Mouse (Mus musculus) heart, embryonic 15.5 days (tissue): ENCODE data around the gene Cldn4. TPM values are rescaled to one million over a fixed set of nuclear protein-coding genes. Genes with fewer than 3 reads are reported as not detected.

Experiments
- ATAC-seq: fragments of 200-750 bp; cut with Nextera tagmentation; replicated peaks from 2 replicates; pipeline ENCODE4 v1.8.0; 2017; ENCODE audit warnings: low read depth, moderate TSS enrichment; ENCODE audit not compliant: insufficient number of reproducible peaks, insufficient read depth, low FRiP score
- H3K27ac ChIP-seq: fragments of 300-500 bp; sonication (generic); 2 replicates; pipeline ENCODE4 v1.5.1; 2015; ENCODE audit warnings: mild to moderate bottlenecking, inconsistent platforms
- H3K27me3 ChIP-seq: fragments of 300-500 bp; sonication (generic); 2 replicates; pipeline ENCODE4 v1.6.1; 2015; ENCODE audit warnings: inconsistent platforms
- H3K36me3 ChIP-seq: fragments of 300-500 bp; sonication (generic); 2 replicates; pipeline ENCODE4 v1.6.1; 2015; ENCODE audit warnings: mild to moderate bottlenecking, inconsistent platforms
- H3K4me1 ChIP-seq: fragments of 300-500 bp; sonication (generic); replicated peaks from 2 replicates; pipeline ENCODE4 v1.6.1; 2015; ENCODE audit warnings: inconsistent platforms
- H3K4me2 ChIP-seq: fragments of 300-500 bp; sonication (generic); 2 replicates; pipeline ENCODE4 v1.6.1; 2015; ENCODE audit warnings: inconsistent platforms, mild to moderate bottlenecking, moderate library complexity
- H3K4me3 ChIP-seq: fragments of 300-500 bp; sonication (generic); 2 replicates; pipeline ENCODE4 v1.5.1; 2015; ENCODE audit warnings: mild to moderate bottlenecking, inconsistent platforms
- H3K9ac ChIP-seq: fragments of 300-500 bp; sonication (generic); 2 replicates; pipeline ENCODE4 v1.6.1; 2015; ENCODE audit warnings: mild to moderate bottlenecking, inconsistent platforms
- H3K9me3 ChIP-seq: fragments of 300-500 bp; sonication (generic); replicated peaks from 2 replicates; pipeline ENCODE4 v1.6.1; 2016; ENCODE audit warnings: inconsistent platforms
- whole genome bisulfite sequencing: fragments of 180-500 bp; shearing (Covaris S2); methylation state at CpG from one replicate; pipeline ENCODE4 v1.1.7; 2015; ENCODE audit warnings: mixed read lengths; 5-methylcytosine and 5-hydroxymethylcytosine counted together
- polyA plus RNA-seq: library from polyadenylated mRNA; unstranded; fragments of >200 nt; fragmentation: Nextera tagmentation; extraction: Ambion mirVana; gene quantifications from 2 replicates; pipeline ENCODE4 v1.2.1, GENCODE M21; 2015

The Cldn4 gene
- polyA plus RNA-seq, 1 experiment from 2014 or later = 1.1 TPM

DNA sequence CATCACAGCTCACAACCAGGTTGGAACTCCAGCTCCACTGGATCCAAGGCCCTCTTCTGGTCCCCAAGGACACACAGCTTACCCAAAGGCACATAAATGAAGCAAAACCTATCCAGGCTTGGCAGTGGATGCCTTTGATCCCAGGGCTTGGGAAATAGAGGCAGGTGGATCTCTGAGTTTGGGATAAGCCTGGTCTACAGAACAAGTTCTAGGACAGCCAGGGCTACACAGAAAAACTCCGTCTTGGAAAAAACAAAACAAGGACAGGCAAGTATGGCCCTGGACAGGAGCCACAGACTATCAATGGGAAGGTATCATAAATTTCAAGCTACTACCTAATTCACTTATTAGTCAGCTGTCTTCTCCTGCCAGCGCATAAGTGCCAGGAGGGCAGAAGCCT, 14.8 kb upstream of the Cldn4 start:
- Histone ChIP-seq H3K9ac (no peak overlapping the region), H3K27me3 (peaks cover 4% of the 10 kb centered on the region; the same call in 1 of the 2 replicates), H3K4me3 (no peak overlapping the region), H3K27ac (no peak overlapping the region), H3K36me3 (no peaks in the 10 kb centered on the region), H3K4me1 (peaks cover 23% of the 10 kb centered on the region), H3K4me2 (no peak overlapping the region), H3K9me3 (no peaks in the 10 kb centered on the region)
- WGBS = 88% methylated on average over 2 of the region's 2 CpGs
- no peak for ATAC-seq

DNA sequence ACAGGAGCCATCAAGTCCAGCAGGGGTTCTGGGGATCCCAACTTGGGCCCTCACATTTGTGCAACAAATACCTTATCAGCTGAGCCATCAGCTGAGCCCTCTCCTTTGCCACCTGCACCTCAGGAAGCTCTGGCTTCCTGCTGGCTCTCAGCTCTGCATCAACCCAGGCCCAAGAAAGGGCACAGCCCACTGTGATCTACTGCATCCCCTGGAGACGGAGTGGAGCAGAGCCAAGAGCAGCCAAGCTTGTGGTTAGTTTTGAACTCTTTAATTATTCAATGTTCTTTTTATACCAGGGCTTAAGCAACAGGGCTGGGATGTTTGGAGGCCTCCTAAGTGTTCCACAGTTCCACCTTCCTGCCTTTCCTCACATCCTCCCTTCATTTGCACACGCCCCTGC, 13.7 kb upstream of the Cldn4 start:
- Histone ChIP-seq H3K9me3 (no peaks in the 10 kb centered on the region), H3K9ac (no peak overlapping the region), H3K4me3 (no peak overlapping the region), H3K4me2 (no peak overlapping the region), H3K36me3 (no peaks in the 10 kb centered on the region), H3K4me1 (peaks cover 13% of the 10 kb centered on the region; the same call in 1 of the 2 replicates), H3K27ac (no peak overlapping the region), H3K27me3 (no peaks in the 10 kb centered on the region)
- ATAC-seq = no peak
- 62% methylated on average over 2 of the region's 2 CpGs for WGBS

DNA sequence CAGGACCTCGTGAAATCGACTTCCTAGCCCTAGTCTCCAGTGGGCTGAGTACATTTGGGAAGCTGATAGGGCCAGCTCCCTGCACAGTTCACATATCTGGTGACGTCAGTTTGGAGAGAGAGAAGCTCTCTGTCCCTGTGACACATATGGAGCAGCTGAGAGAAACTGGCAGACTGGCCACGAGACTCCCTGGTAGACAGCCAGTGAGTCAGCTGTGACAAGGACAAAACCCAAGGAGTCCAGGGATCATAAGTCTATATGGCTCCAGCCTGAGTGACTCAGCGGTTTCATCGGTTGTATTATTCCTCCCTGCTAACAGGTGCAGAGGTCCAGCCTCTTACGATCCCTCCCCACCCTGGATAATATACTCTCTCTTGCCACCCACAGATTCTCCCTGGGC, 12.4 kb upstream of the Cldn4 start:
- Histone ChIP-seq H3K36me3 (no peaks in the 10 kb centered on the region), H3K4me3 (no peak overlapping the region), H3K4me1 (peaks cover 13% of the 10 kb centered on the region; the same call in 1 of the 2 replicates), H3K27me3 (no peaks in the 10 kb centered on the region), H3K9me3 (no peaks in the 10 kb centered on the region), H3K9ac (no peak overlapping the region), H3K27ac (no peak overlapping the region), H3K4me2 (no peak overlapping the region)
- ATAC-seq = peak; percentile 61
- 57% methylated on average over 7 of the region's 7 CpGs for WGBS

DNA sequence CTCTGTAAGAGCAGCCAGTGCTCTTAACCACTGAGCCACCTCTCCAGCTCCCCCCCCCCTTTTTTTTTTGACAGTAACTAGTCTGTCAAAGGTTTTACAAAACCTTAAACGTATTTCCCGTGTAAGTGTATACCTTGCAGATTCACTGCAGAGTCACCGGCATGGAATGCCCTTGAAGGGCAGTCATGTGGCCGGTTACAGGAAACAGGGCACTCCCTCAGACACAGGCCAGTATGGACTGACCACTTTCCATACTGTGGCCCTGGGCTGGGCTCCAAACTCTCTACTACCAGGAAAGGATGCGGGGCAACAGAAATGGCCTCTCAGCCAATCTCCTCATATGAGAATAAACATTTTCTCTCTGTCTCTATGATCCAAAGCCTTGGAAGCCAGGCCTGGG, 8.8 kb upstream of the Cldn4 start:
- 50% methylated on average over 5 of the region's 5 CpGs for WGBS
- no peak for ATAC-seq
- Histone ChIP-seq H3K9ac (no peak overlapping the region), H3K4me2 (no peak overlapping the region), H3K27ac (no peak overlapping the region), H3K36me3 (no peaks in the 10 kb centered on the region), H3K27me3 (peaks cover 4% of the 10 kb centered on the region; the same call in 1 of the 2 replicates), H3K4me3 (no peak overlapping the region), H3K4me1 (peaks cover 20% of the 10 kb centered on the region), H3K9me3 (no peaks in the 10 kb centered on the region)

DNA sequence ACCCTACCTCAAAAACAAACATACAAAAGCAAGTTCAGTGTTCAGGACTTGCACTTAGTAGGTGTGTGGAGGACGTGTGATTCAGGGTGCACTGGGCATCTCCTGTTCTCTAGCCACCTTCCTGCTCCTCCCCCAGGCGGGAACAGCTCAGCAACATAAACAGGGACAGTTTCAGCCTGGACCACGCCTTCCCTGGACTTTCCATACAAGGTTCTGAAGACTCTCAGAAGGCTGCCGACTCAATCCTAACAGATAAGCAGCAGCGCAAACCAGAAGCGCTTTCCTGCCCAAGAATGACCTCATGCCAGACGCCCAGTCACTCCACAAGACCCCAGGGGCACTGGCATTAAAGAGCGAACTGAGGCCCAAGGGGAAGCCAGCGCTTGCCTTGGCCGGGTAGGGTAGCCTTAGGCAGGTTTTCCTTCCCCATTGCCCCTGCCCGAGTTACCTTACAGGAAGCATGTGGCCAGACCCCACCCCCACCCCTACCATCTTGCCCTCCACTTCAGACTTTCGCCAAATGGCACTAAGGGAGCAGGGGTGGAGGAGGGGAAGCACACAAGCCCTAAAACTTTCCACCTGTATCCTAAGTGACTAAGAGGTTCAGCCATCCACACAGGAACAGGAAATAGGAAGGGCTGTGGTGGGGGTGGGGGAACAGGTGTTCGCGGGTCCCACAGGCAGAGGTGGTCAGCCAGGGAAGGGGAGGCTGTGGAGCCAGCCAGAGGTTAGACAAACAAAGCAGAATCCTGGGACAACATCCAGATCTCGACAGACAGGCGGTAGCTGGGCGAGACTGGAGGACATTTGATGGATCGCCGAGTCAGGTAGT, 4.5 kb upstream of the Cldn4 start:
- Histone ChIP-seq H3K9me3 (no peaks in the 10 kb centered on the region), H3K4me3 (peak overlapping the region; percentile 14; the same call in 1 of the 2 replicates), H3K36me3 (no peaks in the 10 kb centered on the region), H3K27ac (peak overlapping the region; percentile 68), H3K4me1 (peaks cover 31% of the 10 kb centered on the region), H3K9ac (no peak overlapping the region), H3K4me2 (peak overlapping the region; percentile 56), H3K27me3 (peaks cover 16% of the 10 kb centered on the region)
- peak; percentile 71 for ATAC-seq
- WGBS = 9% methylated on average over 19 of the region's 19 CpGs

DNA sequence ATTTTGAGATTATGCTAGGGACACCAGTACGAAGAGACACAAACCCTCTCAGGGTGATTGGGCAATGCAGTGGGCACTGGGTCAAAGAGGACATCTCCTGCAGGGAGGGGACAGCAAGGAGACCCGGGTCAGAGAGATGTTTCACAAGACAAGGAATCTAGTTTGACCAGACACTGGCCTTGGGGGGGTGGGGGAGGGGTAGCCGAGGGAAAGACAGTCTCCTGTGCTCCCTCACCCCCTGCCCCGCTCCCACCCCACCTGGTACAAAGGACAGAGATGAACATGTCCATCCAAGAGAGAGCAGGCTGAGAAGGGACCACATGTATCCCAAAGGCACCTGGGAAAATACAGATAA, 1.3 kb upstream of the Cldn4 start:
- peaks cover 35% of the 10 kb centered on the region for H3K4me1 ChIP-seq
- H3K4me2 ChIP-seq = no peak overlapping the region
- H3K4me3 ChIP-seq = no peak overlapping the region
- no peak overlapping the region for H3K27ac ChIP-seq
- no peak overlapping the region for H3K9ac ChIP-seq
- 53% methylated on average over 4 of the region's 4 CpGs for WGBS
- ATAC-seq = no peak
- H3K27me3 ChIP-seq = peaks cover 27% of the 10 kb centered on the region
- H3K9me3 ChIP-seq = no peaks in the 10 kb centered on the region
- no peaks in the 10 kb centered on the region for H3K36me3 ChIP-seq

DNA sequence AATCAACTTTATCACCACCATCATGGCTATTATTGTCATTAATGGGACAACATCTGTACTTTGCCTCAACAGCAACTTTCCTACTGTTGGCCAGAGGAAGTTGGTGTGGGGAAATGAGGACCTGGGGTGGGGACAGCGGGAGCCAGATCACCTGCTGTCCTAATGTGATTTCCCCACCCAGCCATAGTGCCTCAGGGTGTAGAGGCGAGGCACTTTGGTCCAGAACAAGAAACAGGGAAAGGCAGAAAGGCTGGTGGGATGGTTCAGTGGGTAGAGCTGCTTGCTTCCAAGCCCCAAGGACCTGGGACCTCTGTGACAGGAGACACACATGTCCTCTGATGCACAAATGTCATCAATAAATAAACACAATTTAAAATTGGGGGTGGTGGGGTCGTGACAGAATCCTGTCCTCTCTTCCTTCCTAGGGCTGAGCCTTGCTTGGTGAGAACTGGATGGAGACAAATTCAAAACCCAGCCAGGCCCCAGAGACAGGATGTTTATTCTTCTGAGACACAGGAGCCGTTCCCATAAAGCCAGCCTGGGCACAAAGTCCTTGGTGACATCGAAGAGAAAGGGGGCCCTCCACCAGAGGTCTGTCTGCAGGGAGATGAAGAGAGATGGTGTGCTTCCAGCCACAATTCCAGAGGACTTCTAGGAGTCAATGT, 818 bp upstream of the Cldn4 start:
- Histone ChIP-seq H3K4me1 (peaks cover 35% of the 10 kb centered on the region), H3K9me3 (no peaks in the 10 kb centered on the region), H3K27me3 (peaks cover 27% of the 10 kb centered on the region), H3K27ac (no peak overlapping the region), H3K9ac (no peak overlapping the region), H3K36me3 (no peaks in the 10 kb centered on the region), H3K4me3 (no peak overlapping the region), H3K4me2 (no peak overlapping the region)
- ATAC-seq = no peak
- WGBS = 53% methylated on average over 5 of the region's 5 CpGs

DNA sequence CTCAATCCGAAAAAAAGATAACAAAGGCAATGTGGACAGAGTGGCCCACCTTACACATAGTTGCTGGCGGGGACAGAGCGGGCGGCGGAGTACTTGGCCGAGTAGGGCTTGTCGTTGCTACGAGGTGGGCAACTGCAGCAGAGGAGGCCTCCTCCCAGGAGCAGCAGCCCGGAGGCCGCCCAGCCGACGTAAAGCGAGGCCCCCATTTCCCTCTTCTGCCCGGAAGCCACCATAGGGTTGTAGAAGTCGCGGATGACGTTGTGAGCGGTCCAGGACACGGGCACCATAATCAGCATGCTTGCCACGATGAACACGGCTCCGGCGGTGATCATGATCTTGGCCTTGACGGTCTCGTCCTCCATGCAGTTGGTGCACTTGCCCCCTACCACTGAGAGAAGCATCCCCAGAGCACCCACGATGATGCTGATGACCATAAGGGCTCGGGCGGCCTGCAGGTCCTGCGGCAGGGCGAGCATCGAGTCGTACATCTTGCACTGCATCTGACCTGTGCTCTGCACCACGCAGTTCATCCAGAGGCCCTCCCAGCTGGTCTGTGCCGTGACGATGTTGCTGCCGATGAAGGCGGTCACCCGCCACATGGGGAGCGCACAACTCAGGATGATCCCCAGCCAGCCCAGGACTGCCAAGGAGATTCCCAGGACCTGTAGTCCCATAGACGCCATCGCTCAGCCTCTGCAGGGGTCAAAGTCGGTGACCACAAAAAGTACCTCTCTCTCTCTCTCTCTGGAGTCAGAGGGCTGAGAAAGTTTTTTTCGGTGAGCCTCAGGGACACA, 474 bp downstream of the Cldn4 start:
- Histone ChIP-seq H3K4me1 (peaks cover 29% of the 10 kb centered on the region), H3K9ac (no peak overlapping the region), H3K4me2 (peak overlapping the region; percentile 39), H3K36me3 (no peaks in the 10 kb centered on the region), H3K27me3 (peaks cover 25% of the 10 kb centered on the region), H3K4me3 (peak overlapping the region; percentile 28), H3K27ac (no peak overlapping the region; the same call in 1 of the 2 replicates), H3K9me3 (no peaks in the 10 kb centered on the region)
- 30% methylated on average over 43 of the region's 43 CpGs for WGBS
- ATAC-seq = no peak

DNA sequence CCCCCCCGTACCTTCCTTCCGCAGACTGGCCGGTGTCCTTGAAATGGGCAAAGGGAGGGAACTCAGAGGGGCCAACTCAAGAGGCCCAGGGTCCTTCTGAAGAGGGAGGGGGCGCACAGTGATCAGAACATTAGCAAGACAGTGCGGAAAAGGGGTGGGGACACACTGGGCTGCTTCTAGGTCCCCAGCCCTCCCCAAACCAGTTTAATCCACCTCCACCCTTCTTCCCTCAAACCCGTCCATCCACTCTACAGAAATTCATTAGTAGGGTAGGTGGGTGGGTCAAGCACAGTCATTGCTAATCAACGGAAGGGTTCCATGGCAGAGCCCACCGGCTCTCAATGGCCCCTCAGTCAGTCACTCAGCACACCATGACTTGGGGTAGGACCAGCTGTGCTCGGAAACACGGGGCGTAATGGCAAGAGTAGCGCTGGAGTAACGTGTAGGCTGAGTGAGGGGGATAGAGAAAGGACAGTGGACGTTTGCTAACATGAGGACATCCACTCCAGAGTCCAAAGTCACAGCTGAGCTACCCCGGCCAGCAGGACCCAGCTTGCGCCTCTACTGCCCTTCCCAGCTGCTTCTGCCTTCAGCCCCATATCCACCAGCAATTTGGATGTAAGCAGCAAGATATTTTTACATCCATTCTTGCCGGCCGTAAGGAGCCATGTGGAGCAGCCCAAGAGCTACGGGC, 1.3 kb downstream of the Cldn4 start:
- H3K27me3 ChIP-seq = peaks cover 24% of the 10 kb centered on the region
- peak overlapping the region; percentile 39; the same call in 1 of the 2 replicates for H3K4me2 ChIP-seq
- H3K9ac ChIP-seq = no peak overlapping the region
- peaks cover 23% of the 10 kb centered on the region for H3K4me1 ChIP-seq
- no peak for ATAC-seq
- no peaks in the 10 kb centered on the region for H3K36me3 ChIP-seq
- H3K9me3 ChIP-seq = no peaks in the 10 kb centered on the region
- no peak overlapping the region for H3K27ac ChIP-seq
- 50% methylated on average over 18 of the region's 19 CpGs for WGBS
- peak overlapping the region; percentile 28; the same call in 1 of the 2 replicates for H3K4me3 ChIP-seq

DNA sequence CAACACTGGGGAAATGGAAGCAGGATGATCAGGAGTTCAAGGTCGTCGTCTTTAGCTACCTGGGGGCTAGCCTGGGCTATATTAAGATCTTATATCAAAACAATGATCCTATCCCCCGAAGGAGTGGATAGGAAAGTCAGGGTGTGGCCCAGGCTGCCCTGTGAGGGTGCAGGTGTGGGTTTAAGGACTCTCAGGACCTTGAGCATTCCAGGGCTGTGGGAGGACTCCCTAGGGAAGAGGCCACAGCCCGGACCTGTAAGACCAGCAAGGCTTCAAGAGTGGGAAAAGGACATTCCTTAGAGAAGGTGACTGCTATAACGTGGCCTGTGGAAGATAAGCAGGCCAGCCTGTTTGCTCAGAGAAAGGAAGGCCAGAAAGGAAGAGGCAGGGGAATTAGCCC, 2.6 kb downstream of the Cldn4 start:
- Histone ChIP-seq H3K27ac (no peak overlapping the region), H3K4me3 (no peak overlapping the region), H3K9me3 (no peaks in the 10 kb centered on the region), H3K36me3 (no peaks in the 10 kb centered on the region), H3K27me3 (peaks cover 24% of the 10 kb centered on the region), H3K4me2 (no peak overlapping the region), H3K4me1 (peaks cover 23% of the 10 kb centered on the region), H3K9ac (no peak overlapping the region)
- 65% methylated on average over 5 of the region's 5 CpGs for WGBS
- no peak for ATAC-seq

DNA sequence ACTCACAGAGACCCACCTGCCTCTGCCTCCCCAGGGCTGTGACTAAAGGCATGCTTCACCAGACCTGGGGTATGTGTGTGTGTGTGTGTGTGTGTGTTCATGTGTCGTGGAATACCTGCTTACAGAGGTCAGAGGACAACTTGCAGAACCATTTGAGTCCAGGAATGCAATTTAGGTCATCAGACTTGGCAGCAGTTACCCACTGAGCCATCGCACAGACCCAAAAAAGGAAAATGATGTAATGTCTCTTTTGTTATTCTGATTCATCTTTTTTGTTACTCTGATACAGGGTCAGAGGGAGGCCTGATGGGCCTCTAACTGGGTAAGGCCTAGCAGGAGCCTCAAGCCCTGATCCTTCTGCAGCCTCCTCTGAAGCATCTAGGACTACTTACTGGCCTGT, 4.0 kb downstream of the Cldn4 start:
- no peak overlapping the region for H3K4me2 ChIP-seq
- H3K9me3 ChIP-seq = no peaks in the 10 kb centered on the region
- peaks cover 24% of the 10 kb centered on the region for H3K27me3 ChIP-seq
- WGBS = 55% methylated on average over 2 of the region's 2 CpGs
- ATAC-seq = no peak
- peaks cover 18% of the 10 kb centered on the region for H3K4me1 ChIP-seq
- H3K9ac ChIP-seq = no peak overlapping the region
- no peak overlapping the region for H3K27ac ChIP-seq
- H3K4me3 ChIP-seq = no peak overlapping the region
- no peaks in the 10 kb centered on the region for H3K36me3 ChIP-seq
